ENCODE assay signal across 20 mouse cellular contexts in the genomic region with DNA sequence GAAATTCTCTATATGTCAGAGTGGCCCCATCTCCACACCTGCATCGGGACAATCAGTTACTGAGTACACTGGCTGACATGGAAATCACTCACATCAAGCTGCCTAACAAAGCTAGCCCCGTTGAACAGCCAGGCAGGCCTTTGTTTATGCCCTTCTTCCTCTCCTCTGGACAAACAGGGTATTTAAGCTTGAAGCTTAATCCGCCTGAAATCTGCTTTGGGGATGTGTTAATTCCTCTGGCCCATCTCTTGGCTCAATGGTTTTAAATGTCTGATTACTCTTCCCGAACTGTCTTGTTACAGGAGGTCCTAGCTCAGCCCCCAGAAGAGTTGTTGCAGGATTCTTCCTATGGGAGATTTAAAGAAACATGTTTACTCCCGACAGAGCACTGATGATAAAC. TPM values are rescaled to one million over a fixed set of nuclear protein-coding genes. Genes with fewer than 3 reads are reported as not detected.
"Had no signal": no experiment of that assay in that cellular context is flagged by ENCODE, and none has a peak within 500 bp of the region (broad histone marks: within the 10 kb centered on the region; RNA-seq: fewer than 3 reads in every experiment).

No protein-coding gene starts in this region.

- H3K27ac ChIP-seq: intestine, embryonic 15.5 days; kidney, embryonic 15.5 days; limb, embryonic 12.5 days; limb, embryonic 15.5 days; liver, embryonic 14.5 days; macrophage; neural tube, embryonic 12.5 days; neural tube, embryonic 15.5 days had no signal

- H3K4me3 ChIP-seq: intestine, embryonic 15.5 days; kidney, embryonic 15.5 days; limb, embryonic 12.5 days; limb, embryonic 15.5 days; neural tube, embryonic 12.5 days; neural tube, embryonic 15.5 days had no signal

- H3K9me3 ChIP-seq: intestine, embryonic 15.5 days; kidney, embryonic 15.5 days; limb, embryonic 12.5 days; limb, embryonic 15.5 days; neural tube, embryonic 12.5 days; neural tube, embryonic 15.5 days had no signal

- H3K4me2 ChIP-seq: intestine, embryonic 15.5 days; kidney, embryonic 15.5 days; limb, embryonic 12.5 days; limb, embryonic 15.5 days; liver, embryonic 11.5 days; lung, embryonic 14.5 days; neural tube, embryonic 12.5 days; neural tube, embryonic 15.5 days had no signal

- H3K4me1 ChIP-seq: intestine, embryonic 15.5 days had no signal

- H3K9ac ChIP-seq: intestine, embryonic 15.5 days; kidney, embryonic 15.5 days; limb, embryonic 12.5 days; limb, embryonic 15.5 days; liver, embryonic 14.5 days; liver, postnatal 0 days; lung, embryonic 14.5 days; neural tube, embryonic 12.5 days; neural tube, embryonic 15.5 days had no signal

- ATAC-seq: intestine, embryonic 15.5 days; liver, postnatal 0 days; lung, postnatal 0 days had no signal

- H3K36me3 ChIP-seq: intestine, embryonic 15.5 days; kidney, embryonic 15.5 days; limb, embryonic 12.5 days; limb, embryonic 15.5 days; neural tube, embryonic 12.5 days; neural tube, embryonic 15.5 days had no signal

- DNase-seq: kidney, adult 11 months; kidney, adult 8-10 months; kidney, postnatal 14 days; kidney, postnatal 4 days; left cerebral cortex, postnatal 4 days; liver, postnatal 0 days; lung, embryonic 14.5 days; thymus, adult 18-20 months; thymus, postnatal 36 days had no signal

- H3K27me3 ChIP-seq: intestine, embryonic 15.5 days; kidney, embryonic 15.5 days; limb, embryonic 12.5 days; limb, embryonic 15.5 days; neural tube, embryonic 12.5 days; neural tube, embryonic 15.5 days had no signal

RNA-seq across cellular contexts. Expression of a gene that starts 58.5 kb away (rescaled TPM):
- polyA plus RNA-seq: macrophage; small intestine, adult 2 months had no signal
